Mouse (Mus musculus): ENCODE measurements around the gene Mindy1. TPM values are rescaled to one million over a fixed set of nuclear protein-coding genes. Genes with fewer than 3 reads are reported as not detected.

Gene Mindy1
- polyA plus RNA-seq, 1 experiment = 33.9 TPM

DNA sequence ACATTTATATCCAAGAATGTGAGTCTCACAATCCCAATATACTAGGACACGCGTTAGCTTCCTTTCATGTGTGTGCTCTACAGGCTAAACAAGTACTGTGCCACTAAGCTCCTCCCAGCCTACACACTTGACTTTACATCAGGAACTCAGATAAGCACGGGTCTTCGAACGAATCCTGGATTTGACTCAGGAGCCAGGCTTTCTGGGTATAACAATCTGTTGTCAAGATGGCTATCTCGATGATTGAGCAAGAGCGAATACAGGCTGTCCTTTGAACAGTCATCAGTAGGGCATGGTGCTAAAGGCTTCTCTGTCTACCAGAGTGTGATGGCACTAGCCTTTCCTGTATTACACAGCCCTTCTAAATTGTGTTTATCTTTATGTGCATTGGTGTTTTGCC, 16.9 kb downstream of the Mindy1 start:
- Histone ChIP-seq H3K27ac (ENCODE audit: insufficient read depth, low read length) (no peak overlapping the region), H3K4me3 (ENCODE audit: insufficient read depth, low read length) (no peak overlapping the region), H3K4me1 (ENCODE audit: control insufficient read depth, insufficient read depth, low read length) (no peaks in the 10 kb centered on the region)
- TF ChIP-seq POLR2A (IDR thresholded peaks at IDR 0.05; ENCODE audit: extremely low read depth, insufficient read depth, low read length) (no peak), CTCF (IDR thresholded peaks at IDR 0.05; ENCODE audit: extremely low read depth, insufficient read depth, low read length) (no peak)

DNA sequence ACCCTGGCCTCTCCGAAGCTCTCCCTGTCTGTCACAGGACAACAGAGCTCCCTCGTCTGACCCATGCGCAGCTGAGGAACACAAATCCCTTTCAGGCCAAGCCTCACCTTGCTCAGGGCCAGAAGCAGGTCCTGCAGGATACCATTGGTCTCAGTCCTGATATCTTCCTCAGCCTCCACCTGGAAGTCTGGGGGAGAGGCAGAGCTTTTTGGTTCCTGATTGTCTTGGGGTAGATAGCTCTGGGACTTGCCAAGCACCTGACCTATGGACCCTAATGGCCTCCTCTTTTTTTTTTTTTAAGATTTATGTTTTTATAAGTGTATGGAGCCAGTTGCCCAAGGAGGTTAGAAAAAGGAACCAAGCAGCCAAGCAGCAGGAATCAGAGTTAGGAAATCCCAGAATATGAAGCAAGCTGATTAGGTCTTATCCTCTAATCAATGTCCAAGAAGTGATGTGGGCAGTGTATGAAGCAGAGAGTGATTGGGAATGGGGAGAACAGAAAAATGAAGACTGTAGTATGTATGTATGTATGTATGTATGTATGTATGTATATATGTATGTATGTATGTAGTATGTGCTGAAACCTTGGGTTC, 20.2 kb downstream of the Mindy1 start:
- H3K4me1 ChIP-seq (ENCODE audit: control insufficient read depth, insufficient read depth, low read length) = no peaks in the 10 kb centered on the region
- no peak overlapping the region for H3K4me3 ChIP-seq (ENCODE audit: insufficient read depth, low read length)
- H3K27ac ChIP-seq (ENCODE audit: insufficient read depth, low read length) = no peak overlapping the region
- TF ChIP-seq CTCF (IDR thresholded peaks at IDR 0.05; ENCODE audit: extremely low read depth, insufficient read depth, low read length) = no peak
- no peak for TF ChIP-seq POLR2A (IDR thresholded peaks at IDR 0.05; ENCODE audit: extremely low read depth, insufficient read depth, low read length)

DNA sequence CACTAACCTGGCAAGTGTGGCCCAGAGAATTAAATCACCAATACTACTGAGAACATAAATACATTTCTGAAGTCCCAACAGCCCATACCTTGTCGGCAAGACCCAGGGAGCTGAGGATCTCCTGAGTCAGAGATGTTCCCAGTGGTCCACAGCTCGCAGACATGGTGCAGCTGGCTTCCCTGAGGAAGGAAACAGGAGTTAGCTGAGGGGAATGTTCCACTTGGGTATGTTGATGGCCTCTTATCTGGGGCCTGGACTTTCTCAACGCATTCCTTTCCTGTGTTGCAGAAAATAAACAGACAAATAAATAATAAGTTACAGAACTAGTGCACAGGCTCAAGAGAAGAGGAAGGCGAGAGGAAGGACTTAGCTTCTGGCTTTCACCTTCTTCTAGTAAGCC, 25.1 kb downstream of the Mindy1 start:
- no peaks in the 10 kb centered on the region for H3K4me1 ChIP-seq (ENCODE audit: control insufficient read depth, insufficient read depth, low read length)
- no peak overlapping the region for H3K27ac ChIP-seq (ENCODE audit: insufficient read depth, low read length)
- H3K4me3 ChIP-seq (ENCODE audit: insufficient read depth, low read length) = no peak overlapping the region
- TF ChIP-seq POLR2A (IDR thresholded peaks at IDR 0.05; ENCODE audit: extremely low read depth, insufficient read depth, low read length) = no peak
- no peak for TF ChIP-seq CTCF (IDR thresholded peaks at IDR 0.05; ENCODE audit: extremely low read depth, insufficient read depth, low read length)

DNA sequence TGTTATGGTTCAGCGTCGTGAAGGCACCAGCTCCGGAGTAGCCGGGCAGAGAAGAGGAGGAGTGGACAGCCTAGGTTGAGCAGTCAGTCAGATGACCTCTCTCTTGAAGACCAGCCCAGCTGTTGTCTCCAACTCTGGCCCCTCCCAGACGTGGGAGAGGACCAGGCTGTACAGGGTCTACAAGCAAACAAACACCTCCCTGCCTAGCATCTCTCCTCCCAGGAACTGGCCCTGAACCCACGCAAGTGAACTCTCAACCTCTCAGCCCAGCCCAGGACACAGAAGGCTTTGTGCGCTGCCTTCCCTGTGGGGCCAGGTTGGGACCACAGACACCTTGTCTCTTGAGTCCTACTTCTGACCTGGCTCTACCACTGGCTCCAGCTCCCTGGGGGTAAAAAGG, 26.0 kb downstream of the Mindy1 start, which contains the start of gene Anxa9:
TSS of gene Anxa9 (minus strand) at position 77 of the 400 bp plus-strand sequence.
- no peak within 1 kb of the TSS for H3K27ac ChIP-seq (ENCODE audit: insufficient read depth, low read length)
- H3K4me3 ChIP-seq (ENCODE audit: insufficient read depth, low read length) = no peak within 1 kb of the TSS
- no peak for TF ChIP-seq POLR2A (IDR thresholded peaks at IDR 0.05; ENCODE audit: extremely low read depth, insufficient read depth, low read length)
- TF ChIP-seq CTCF (IDR thresholded peaks at IDR 0.05; ENCODE audit: extremely low read depth, insufficient read depth, low read length) = no peak
- H3K4me1 ChIP-seq (ENCODE audit: control insufficient read depth, insufficient read depth, low read length) = no peaks in the 10 kb centered on the region

DNA sequence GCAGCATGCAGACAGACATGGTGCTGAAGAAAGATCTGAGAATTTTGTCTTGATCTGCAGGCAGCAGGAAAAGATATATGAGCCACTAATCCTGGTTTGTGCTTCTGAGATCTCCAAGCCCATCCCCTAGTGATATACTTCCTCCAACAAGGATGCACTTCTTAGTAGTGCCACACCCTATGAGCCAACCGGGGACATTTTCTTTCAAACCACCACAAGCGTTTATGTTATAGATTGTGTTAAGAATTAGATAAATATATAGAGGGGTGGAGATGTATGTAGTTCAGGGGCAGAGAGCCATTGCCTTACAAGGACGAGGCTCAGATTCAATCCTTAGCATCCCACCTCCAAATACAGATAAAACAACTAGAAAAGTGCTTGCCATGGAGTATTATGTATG, 29.4 kb downstream of the Mindy1 start:
- no peak overlapping the region for H3K27ac ChIP-seq (ENCODE audit: insufficient read depth, low read length)
- H3K4me3 ChIP-seq (ENCODE audit: insufficient read depth, low read length) = no peak overlapping the region
- no peaks in the 10 kb centered on the region for H3K4me1 ChIP-seq (ENCODE audit: control insufficient read depth, insufficient read depth, low read length)
- TF ChIP-seq CTCF (IDR thresholded peaks at IDR 0.05; ENCODE audit: extremely low read depth, insufficient read depth, low read length) (no peak), POLR2A (IDR thresholded peaks at IDR 0.05; ENCODE audit: extremely low read depth, insufficient read depth, low read length) (no peak)

DNA sequence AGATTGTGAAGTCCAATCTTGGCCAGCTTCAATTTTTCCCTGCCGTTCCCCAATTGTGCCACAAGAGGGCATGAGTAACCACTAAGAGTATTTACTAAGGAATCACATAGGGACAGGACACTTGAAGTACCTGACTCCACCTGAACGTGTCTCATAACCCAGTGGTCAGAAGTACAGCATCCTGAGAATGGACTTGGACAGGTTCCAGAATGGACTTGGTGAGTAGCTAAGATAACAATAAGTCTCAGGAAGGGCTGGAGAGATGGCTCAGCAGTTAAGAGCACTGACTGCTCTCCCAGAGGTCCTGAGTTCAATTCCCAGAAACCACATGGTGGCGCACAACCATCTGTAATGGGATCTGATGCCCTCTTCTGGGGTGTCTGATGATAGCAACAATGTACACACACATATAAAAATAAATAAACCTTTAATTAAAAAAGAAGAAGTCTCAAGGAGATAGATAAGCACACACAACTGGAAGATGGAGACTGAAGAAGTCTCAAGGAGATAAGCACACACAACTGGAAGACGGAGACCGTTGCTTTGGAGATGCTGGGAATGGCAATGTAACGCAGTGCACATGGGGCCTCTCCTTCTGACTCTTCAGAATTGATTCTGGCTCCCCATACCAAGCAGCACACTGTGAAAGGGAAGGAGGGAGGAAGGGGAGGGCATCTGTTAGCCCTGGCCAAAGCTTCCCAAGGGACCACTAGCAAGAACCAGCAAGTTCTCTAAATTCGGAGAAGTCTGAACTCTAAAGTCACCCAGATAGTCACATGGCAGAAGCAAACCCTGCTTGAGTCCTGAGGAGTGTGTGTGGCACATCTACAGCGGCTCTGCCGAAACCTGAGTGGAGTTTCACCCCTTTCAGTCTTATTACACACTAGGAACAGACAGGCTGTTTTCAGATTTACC, 30.1 kb downstream of the Mindy1 start:
- H3K4me1 ChIP-seq (ENCODE audit: control insufficient read depth, insufficient read depth, low read length) = peaks cover 2% of the 10 kb centered on the region; the same call in 1 of the 2 replicates
- TF ChIP-seq CTCF (IDR thresholded peaks at IDR 0.05; ENCODE audit: extremely low read depth, insufficient read depth, low read length) (peak; percentile 51), POLR2A (IDR thresholded peaks at IDR 0.05; ENCODE audit: extremely low read depth, insufficient read depth, low read length) (no peak)
- no peak overlapping the region for H3K4me3 ChIP-seq (ENCODE audit: insufficient read depth, low read length)
- no peak overlapping the region for H3K27ac ChIP-seq (ENCODE audit: insufficient read depth, low read length)

DNA sequence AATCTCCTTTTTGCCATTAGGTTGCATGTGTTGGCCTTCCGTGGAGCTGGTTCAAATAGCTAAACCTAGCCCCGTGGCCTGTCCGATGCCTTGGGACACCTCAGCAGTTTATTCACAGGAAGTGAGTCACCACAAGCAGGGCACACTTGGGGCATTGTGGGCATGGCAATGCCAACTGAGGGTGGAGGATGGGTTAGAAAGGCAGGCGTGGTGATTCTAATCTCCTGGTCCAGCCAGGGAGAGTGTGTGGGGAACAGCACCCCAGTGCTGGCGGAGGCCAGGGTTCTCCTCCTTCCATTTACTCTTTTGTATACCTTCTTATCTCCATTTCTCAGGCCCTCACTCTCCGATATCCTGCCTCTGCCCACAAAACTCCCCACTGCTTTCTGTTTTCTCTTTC, 31.5 kb downstream of the Mindy1 start:
- H3K4me3 ChIP-seq (ENCODE audit: insufficient read depth, low read length) = no peak overlapping the region
- H3K27ac ChIP-seq (ENCODE audit: insufficient read depth, low read length) = no peak overlapping the region
- peaks cover 2% of the 10 kb centered on the region; the same call in 1 of the 2 replicates for H3K4me1 ChIP-seq (ENCODE audit: control insufficient read depth, insufficient read depth, low read length)
- TF ChIP-seq POLR2A (IDR thresholded peaks at IDR 0.05; ENCODE audit: extremely low read depth, insufficient read depth, low read length) (no peak), CTCF (IDR thresholded peaks at IDR 0.05; ENCODE audit: extremely low read depth, insufficient read depth, low read length) (no peak)

DNA sequence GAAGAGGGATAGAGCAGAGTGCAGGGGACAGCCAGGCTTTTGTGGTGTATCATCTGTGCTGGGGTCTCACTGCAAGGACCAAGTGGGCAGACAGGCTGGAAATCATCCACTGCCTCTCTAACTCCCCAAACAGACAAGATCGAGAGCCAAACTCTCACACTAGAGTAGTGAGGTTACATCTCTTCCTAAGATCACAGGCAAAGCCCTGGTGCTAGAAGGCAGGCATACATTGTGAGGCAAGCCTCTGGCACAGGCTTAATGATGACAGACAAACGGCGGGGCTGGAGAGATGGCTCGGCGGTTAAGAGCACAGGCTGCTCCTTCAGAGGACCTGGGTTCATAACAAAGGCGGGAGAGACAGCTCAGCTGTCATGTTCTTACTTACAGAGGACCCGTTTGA, 32.3 kb downstream of the Mindy1 start:
- TF ChIP-seq CTCF (IDR thresholded peaks at IDR 0.05; ENCODE audit: extremely low read depth, insufficient read depth, low read length) (no peak), POLR2A (IDR thresholded peaks at IDR 0.05; ENCODE audit: extremely low read depth, insufficient read depth, low read length) (no peak)
- Histone ChIP-seq H3K27ac (ENCODE audit: insufficient read depth, low read length) (no peak overlapping the region), H3K4me3 (ENCODE audit: insufficient read depth, low read length) (no peak overlapping the region), H3K4me1 (ENCODE audit: control insufficient read depth, insufficient read depth, low read length) (peaks cover 2% of the 10 kb centered on the region; the same call in 1 of the 2 replicates)

DNA sequence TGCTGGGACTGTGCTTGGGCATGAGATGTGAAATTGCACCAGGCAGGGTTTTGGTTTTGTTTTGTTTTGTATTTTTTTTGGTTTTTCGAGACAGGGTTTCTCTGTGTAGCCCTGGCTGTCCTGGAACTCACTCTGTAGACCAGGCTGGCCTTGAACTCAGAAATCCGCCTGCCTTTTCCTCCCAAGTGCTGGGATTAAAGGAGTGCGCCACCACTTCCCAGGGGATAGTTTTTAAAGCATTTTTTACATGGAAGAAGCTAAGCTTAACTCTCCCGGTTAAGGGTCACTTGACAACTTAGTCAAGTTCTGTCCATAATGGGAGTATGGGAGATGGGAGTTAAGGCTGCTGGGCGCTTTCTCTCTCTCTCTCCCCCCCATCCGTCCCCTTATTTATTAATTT, 32.9 kb downstream of the Mindy1 start:
- H3K27ac ChIP-seq (ENCODE audit: insufficient read depth, low read length) = no peak overlapping the region
- peaks cover 2% of the 10 kb centered on the region; the same call in 1 of the 2 replicates for H3K4me1 ChIP-seq (ENCODE audit: control insufficient read depth, insufficient read depth, low read length)
- H3K4me3 ChIP-seq (ENCODE audit: insufficient read depth, low read length) = no peak overlapping the region
- TF ChIP-seq CTCF (IDR thresholded peaks at IDR 0.05; ENCODE audit: extremely low read depth, insufficient read depth, low read length) = no peak
- no peak for TF ChIP-seq POLR2A (IDR thresholded peaks at IDR 0.05; ENCODE audit: extremely low read depth, insufficient read depth, low read length)

Data from cortical plate, adult 2 months (tissue).